Mouse (Mus musculus) adrenal gland, adult 2 months (tissue): ENCODE results near the gene Anxa5. TPM values are rescaled to one million over a fixed set of nuclear protein-coding genes. Genes with fewer than 3 reads are reported as not detected.

Experiments
- DNase-seq: peaks from one replicate; pipeline ENCODE4 v3.0.0; 2021
- long read RNA-seq: library from polyadenylated mRNA; stranded (forward); transcript quantifications from one replicate; pipeline ENCODE4 v2.0.0, GENCODE M21; 2021
- polyA plus RNA-seq: library from polyadenylated mRNA; depleted of rRNA; stranded (reverse); fragments of >200 nt; gene quantifications from 2 replicates; pipeline ENCODE4 v1.2.3, GENCODE M21; 2012; rRNA removed
- total RNA-seq, 2 experiments: library from RNA; stranded (reverse); gene quantifications; 2 replicates each; pipeline ENCODE4 v1.2.3; 2021

Anxa5 gene
- 100 to 1,000 TPM; 670 to 728 TPM for total RNA-seq
- polyA plus RNA-seq = 1,175 and 1,314 TPM in 2 replicates
- long read RNA-seq, transcript Anxa5-201 (13 exons, 1,731 nt) = major isoform, 700 of 730 reads
- long read RNA-seq, partial matches to known transcripts = 15 of 730 reads
- long read RNA-seq, other reads (novel, unspliced or antisense) = 14 of 730 reads

- peak; percentile 100 for DNase-seq
These were observed at the start of gene Anxa5, which contains the start of gene 1810062G17Rik for GRCm38 (mm10) chr3:36475532-36476087. Gene Anxa5, minus strand, starts transcription at chr3:36475894. Gene 1810062G17Rik, plus strand, starts transcription at chr3:36475937.

DNA sequence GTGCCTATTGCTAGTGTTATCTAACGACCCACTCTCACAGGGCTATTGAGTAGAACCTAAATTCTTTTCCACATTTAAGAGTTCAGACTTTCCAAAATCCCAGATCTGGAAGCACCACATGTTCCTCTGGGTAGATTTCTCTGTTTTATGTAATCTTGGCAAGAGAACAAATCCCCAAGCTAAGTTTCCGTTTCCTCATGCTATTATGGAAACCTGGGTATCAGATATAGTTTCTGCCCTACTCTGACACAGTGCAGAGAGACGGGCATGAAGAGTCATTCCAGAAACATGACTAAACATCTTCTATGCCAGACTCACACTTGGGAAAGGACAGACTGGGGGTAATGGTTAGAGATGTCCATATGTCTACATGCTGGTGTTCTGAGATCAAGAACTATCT, 48.8 kb upstream of the Anxa5 start:
- DNase-seq = no peak

DNA sequence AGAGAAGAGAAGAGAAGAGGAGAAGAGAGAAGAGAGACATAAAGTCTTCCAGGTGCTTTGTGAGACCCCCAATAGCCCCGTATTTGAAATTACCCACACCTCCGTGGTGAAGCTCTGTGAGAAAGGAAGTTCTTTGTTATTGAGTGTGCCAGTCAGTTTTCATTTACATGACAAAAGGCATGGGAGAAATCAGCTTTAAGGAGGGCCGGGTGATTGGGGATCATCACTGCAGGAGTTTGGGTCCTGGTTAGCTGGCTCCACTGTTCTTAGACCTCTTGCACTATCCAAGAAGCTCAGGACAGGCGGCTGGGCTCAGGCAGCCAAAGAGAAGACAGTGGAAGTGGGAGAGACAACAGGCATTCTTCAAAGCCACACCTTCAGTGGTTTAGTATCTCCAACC, 46.4 kb upstream of the Anxa5 start:
- DNase-seq = no peak

GRCm38 (mm10) chr3:36521073-36522060, 45.7 kb upstream of the Anxa5 start, which contains the start of gene Gm11549:
Gene Gm11549, minus strand, starts transcription at chr3:36521813.
- DNase-seq = peak; percentile 36

GRCm38 (mm10) chr3:36516196-36516595, 40.5 kb upstream of the Anxa5 start:
- DNase-seq = no peak

GRCm38 (mm10) chr3:36511491-36511890, 35.8 kb upstream of the Anxa5 start:
- no peak for DNase-seq

DNA sequence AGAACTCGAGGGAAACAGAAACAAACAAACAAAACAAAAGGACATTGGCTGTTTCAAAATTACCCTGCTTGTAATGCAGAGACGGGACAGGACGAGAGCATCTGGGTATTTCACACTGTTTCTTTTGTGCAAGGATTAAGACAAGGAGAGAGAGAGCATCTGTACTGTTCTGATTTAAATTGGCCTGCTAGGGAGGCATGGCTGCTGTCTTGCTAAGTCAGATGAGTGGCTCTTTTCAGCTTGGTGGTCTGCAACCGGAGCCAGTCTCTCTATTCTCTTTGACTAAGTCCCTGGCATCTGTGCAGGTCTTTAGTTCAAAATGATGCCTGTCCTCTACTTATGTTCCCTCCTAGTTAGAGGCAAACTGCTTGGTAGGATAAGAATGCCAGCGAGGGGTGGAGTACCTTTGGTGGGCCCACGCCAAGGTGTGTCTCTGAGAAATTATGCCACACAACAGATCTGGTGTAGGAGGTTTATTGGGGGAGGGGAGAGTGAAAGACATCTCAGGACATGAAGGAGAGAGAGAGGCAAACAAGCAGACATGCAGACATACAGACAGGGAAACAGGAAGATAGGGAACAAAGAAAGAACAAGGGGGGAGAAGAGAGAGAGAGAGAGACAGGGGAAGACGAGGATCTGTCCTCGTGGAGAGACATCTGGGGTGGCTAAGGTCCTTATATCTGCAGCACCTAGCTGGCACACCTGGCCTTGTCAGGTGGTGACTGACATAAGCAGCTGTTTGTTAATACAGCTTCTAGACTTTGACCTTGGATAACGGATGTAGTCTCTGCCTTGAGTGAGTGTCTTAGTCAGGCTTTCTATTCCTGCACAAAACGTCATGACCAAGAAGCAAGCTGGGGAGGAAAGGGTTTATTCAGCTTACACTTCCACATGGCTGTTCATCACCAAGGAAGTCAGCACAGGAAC, 30.4 kb upstream of the Anxa5 start:
- no peak for DNase-seq

DNA sequence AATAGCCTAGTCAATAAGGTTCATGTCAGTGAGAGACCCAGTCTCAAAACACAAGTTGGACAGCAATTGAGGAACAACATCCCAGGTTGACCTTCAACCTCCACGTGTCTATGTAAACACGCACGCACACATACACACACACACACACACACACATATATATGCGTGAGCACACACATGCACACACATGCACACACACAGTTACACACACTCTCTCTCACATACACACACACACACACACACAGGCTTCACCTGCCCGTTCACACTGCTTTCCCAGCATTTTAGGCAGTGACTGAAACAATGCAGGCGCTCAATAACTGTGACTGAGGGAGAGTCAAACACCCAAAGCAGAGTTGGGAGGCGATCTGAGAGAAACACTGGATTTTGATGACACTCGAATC, 29.6 kb upstream of the Anxa5 start:
- no peak for DNase-seq

- no peak for DNase-seq
These were observed 25.9 kb upstream of the Anxa5 start for GRCm38 (mm10) chr3:36501546-36501945.

DNA sequence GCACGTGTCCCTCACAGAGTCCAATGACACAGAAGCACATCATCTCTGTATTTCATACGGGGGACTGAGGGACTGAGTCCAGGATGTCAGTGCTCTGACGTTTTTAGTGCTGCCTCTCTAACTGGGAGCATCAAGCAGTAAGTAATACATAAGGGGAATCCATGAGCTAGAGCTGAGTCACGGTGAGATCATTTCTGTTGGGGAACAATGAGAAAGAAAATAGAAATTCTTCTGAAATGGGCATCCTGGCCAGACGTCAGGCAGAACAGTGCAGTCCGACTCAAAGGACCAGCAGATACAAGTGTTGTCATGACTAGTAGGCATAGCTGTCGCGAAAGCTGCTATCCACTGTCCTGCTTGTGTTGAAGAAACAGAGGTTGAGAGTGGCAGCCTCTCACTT, 25.3 kb upstream of the Anxa5 start:
- DNase-seq = no peak

DNA sequence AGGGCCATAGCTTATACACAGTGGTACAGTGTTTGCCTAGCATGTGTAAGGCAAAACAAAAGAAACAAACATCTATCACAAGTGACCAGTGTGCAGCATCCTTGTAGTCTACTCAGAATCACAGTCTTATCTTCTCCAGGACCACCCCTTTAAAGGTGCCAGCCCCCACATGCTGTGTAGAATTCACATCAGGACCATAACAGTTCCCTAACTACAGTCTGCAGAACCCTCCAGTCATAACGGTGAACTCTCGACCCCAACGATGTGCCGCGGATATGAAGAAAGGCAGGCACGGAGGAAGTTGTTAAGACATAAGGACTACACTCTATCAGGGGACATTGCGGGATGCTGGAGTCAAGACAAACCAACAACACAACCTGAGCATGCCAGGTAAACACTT, 23.7 kb upstream of the Anxa5 start:
- no peak for DNase-seq

GRCm38 (mm10) chr3:36498224-36498623, 22.5 kb upstream of the Anxa5 start:
- DNase-seq = no peak

DNA sequence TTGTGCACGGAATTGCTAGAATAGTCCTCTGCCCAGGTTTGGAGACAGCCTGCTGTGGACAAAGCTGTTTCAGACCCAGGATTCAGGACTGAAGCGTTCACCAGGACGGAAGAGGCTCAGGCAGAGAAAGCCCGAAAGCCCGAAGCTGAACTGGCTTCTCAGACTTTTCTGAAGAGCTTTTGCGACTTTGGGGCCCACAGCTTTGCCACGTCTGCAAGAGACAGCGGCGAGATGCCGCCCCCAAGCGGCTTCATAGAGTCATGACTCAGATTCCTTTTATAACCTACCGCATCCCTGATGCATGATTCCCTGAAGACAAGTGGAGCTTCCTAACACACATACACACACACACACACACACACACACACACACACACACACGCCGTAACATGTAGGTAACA, 21.1 kb upstream of the Anxa5 start:
- peak; percentile 72 for DNase-seq

DNA sequence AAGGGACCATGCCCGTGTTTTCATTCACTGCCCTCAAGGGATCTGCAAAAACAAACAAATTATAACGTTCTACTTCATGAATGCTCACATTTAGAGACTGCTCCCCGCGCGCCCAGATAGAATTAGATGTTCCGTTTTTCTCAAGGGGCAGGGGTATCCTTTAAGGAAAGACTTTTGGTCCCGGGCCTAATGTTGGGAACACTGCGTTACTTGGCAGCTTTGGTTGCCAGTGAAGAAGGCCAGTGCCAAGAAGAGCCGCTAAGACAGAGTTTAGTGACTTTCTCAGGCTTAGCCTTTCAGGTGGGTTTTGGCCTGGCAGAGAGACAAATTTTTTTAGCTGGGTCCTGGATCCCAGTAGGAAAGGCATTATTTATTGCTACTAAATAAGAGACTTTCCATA, 20.6 kb upstream of the Anxa5 start:
- no peak for DNase-seq

DNA sequence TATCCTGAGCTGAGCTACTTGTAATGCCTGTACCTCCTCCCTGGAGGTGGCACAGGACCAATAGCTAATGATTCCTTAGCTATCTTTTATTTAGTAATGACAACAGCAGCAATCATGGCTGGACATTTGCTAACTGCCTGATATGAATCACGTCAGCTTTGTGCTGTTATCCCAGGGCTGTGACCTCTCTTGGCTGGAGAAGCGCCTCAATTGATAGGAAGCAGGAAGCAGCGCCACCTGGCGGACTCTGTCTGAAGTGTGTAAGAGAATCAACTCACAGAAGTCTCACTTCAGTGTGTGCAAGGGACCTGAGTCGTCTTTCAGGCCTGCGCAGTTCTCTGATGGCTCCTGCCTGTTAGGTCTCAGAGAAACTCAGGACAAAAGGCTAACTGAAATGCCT, 19.7 kb upstream of the Anxa5 start:
- DNase-seq = peak; percentile 91

- DNase-seq = no peak
These were observed 18.9 kb upstream of the Anxa5 start for GRCm38 (mm10) chr3:36494613-36495012.

DNA sequence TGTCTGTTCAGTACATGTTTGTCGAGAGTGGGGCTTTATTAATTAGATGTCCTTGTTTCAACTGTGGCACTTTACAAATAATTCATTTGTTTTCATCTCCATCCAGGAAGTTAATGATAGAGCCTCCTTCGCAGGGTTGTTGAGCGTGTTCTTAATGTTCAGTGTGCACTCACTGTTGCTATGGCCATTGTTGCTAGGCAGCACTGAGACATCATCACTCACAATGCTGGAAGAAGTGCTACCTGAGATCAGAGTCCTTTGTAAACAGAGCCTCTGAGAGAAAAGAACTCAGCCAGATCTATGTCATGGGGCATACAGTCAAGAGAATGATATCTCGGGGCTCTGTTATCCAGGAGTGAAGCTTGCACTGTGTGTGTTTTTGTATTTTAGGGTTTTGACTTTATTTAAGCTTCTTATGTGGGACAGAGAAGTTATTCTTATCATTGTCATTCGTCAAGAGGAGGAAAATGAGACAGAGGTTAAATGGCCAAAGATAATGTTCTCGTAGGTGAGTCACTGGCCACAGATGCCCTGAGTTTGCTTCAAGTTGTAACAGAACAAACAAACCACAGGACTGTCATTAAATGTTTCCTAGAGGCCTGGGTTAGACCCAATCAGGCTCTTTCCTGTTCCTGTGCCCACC, 18.1 kb upstream of the Anxa5 start:
- no peak for DNase-seq

GRCm38 (mm10) chr3:36492716-36493391, 17.2 kb upstream of the Anxa5 start:
- no peak for DNase-seq

- no peak for DNase-seq
These were observed 15.8 kb upstream of the Anxa5 start for GRCm38 (mm10) chr3:36491535-36491934.

- no peak for DNase-seq
These were observed 13.9 kb upstream of the Anxa5 start for GRCm38 (mm10) chr3:36489590-36489910.
